Mouse (Mus musculus): ENCODE measurements around the gene Afp. TPM values are rescaled to one million over a fixed set of nuclear protein-coding genes. Genes with fewer than 3 reads are reported as not detected.
A peak's percentile ranks its signal among the peaks of the same experiment; 100 is the strongest.

Afp gene
- total and polyA plus RNA-seq, 2 experiments from 2014 or later: 0.51 to 6.1 TPM

DNA sequence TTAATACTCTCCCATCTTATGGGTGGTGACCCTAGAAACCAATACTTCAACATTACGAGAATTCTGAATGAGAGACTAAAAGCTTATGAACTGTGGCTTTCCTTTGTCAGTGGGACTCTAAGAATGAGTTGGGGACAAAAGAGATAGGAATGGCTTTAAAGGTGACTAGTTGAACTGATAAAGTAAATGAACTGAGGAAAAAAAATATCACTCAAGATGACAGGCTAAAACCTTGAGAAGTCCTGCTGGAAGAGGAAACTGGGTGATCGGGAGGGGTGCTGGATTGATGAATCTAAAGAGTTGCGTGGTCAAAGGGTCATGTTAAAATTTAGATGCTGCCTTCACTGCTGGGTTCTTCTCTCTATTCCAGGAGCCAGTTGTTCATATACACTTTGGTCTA is 13.8 kb upstream of the Afp start:
- no peak overlapping the region for H3K9ac ChIP-seq (replicated peaks; ENCODE audit: low read depth, low read length)
- no peak overlapping the region for H3K27ac ChIP-seq (ENCODE audit: low read depth)
- no peaks in the 10 kb centered on the region for H3K27me3 ChIP-seq (ENCODE audit: control insufficient read depth, insufficient read depth, low read length)
- ATAC-seq (ENCODE audit: insufficient read depth, low read depth): no peak
- H3K4me1 ChIP-seq (ENCODE audit: control insufficient read depth, insufficient read depth): no peaks in the 10 kb centered on the region
- DNase-seq (ENCODE audit: low spot score): no peak
- no peaks in the 10 kb centered on the region for H3K36me3 ChIP-seq (replicated peaks; ENCODE audit: control insufficient read depth, insufficient read depth, low read length)
- H3K9me3 ChIP-seq (replicated peaks; ENCODE audit: control insufficient read depth, low read length): no peaks in the 10 kb centered on the region
- no peak overlapping the region for H3K4me3 ChIP-seq (ENCODE audit: low read depth, low read length)
- WGBS: 88% methylated on average over 3 of the region's 3 CpGs
- no peak for TF ChIP-seq CTCF (IDR thresholded peaks at IDR 0.05; ENCODE audit: low read depth)
- TF ChIP-seq EP300 (IDR thresholded peaks at IDR 0.05; ENCODE audit: low read depth): no peak
- H3K4me2 ChIP-seq (ENCODE audit: low read depth, low read length): no peak overlapping the region

DNA sequence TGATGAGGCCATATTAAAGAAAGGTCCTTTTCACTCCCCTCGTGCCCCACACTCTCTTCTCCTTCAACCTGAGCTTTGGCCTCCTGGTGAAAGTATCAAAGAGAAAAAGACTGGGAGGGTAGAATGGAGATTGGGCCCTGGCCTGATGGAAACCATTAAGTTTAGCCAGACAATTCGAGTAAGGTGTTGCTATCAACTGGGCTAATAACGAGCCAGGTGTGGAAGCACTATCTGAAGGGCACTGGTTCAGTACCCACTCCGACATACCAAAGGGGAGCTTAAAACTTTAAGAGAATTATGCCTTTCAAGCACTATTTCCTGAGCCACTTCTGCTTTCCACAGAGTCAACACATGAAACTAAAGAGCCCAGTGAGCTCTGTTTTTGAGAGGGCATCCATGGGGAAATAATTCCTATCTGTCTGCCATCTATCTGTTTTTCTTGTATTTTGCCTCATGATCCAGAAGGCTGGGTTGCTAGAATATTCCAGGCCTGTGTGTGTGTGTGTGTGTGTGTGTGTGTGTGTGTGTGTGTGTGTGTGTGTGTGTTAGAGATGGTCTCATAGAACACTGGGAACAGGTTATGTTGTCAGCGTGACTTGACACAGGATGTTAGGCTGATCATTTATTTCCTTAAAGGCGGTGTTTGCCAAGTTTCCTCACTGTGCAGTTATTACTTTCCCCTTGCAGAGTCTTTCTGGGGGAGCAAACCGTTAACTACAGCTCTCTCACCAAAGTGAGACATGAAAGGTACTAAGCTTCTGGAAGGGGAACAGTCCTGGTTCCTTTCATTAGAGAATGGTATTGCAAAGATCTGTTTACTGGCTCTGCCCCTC is 13.0 kb upstream of the Afp start:
- ATAC-seq (ENCODE audit: insufficient read depth, low read depth) (no peak), DNase-seq (ENCODE audit: low spot score) (no peak)
- no peaks in the 10 kb centered on the region for H3K4me1 ChIP-seq (ENCODE audit: control insufficient read depth, insufficient read depth)
- no peak overlapping the region for H3K4me3 ChIP-seq (ENCODE audit: low read depth, low read length)
- no peaks in the 10 kb centered on the region for H3K9me3 ChIP-seq (replicated peaks; ENCODE audit: control insufficient read depth, low read length)
- H3K9ac ChIP-seq (replicated peaks; ENCODE audit: low read depth, low read length): no peak overlapping the region
- no peak overlapping the region for H3K27ac ChIP-seq (ENCODE audit: low read depth)
- H3K36me3 ChIP-seq (replicated peaks; ENCODE audit: control insufficient read depth, insufficient read depth, low read length): no peaks in the 10 kb centered on the region
- WGBS: 65% methylated on average over 7 of the region's 7 CpGs
- H3K4me2 ChIP-seq (ENCODE audit: low read depth, low read length): no peak overlapping the region
- H3K27me3 ChIP-seq (ENCODE audit: control insufficient read depth, insufficient read depth, low read length): no peaks in the 10 kb centered on the region
- TF ChIP-seq EP300 (IDR thresholded peaks at IDR 0.05; ENCODE audit: low read depth) (no peak), CTCF (IDR thresholded peaks at IDR 0.05; ENCODE audit: low read depth) (no peak)

DNA sequence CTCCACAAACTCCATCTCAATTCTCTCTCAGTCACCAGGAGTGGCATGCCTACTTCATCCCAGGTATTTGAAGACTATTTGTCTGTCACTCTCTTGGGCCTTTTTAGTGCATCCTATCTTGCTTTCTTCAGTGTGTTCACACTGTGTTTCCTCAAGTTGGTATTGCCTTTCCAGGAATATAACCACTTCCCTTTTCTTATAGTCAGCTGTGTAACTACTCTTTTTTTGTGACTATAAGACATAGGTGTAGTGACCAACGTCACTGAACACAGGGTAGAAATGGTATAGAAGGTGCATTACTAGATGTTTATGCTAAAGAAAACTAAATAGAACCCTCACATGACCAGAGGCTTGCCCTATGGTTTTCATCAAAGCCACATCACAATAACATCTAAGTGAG is 11.7 kb upstream of the Afp start:
- no peaks in the 10 kb centered on the region for H3K9me3 ChIP-seq (replicated peaks; ENCODE audit: control insufficient read depth, low read length)
- no peaks in the 10 kb centered on the region for H3K27me3 ChIP-seq (ENCODE audit: control insufficient read depth, insufficient read depth, low read length)
- H3K4me2 ChIP-seq (ENCODE audit: low read depth, low read length): no peak overlapping the region
- no peaks in the 10 kb centered on the region for H3K4me1 ChIP-seq (ENCODE audit: control insufficient read depth, insufficient read depth)
- ATAC-seq (ENCODE audit: insufficient read depth, low read depth): no peak
- H3K4me3 ChIP-seq (ENCODE audit: low read depth, low read length): no peak overlapping the region
- H3K36me3 ChIP-seq (replicated peaks; ENCODE audit: control insufficient read depth, insufficient read depth, low read length): no peaks in the 10 kb centered on the region
- no peak overlapping the region for H3K9ac ChIP-seq (replicated peaks; ENCODE audit: low read depth, low read length)
- DNase-seq (ENCODE audit: low spot score): no peak
- 61% methylated on average over 1 of the region's 1 CpGs for WGBS
- H3K27ac ChIP-seq (ENCODE audit: low read depth): no peak overlapping the region
- TF ChIP-seq EP300 (IDR thresholded peaks at IDR 0.05; ENCODE audit: low read depth) (no peak), CTCF (IDR thresholded peaks at IDR 0.05; ENCODE audit: low read depth) (no peak)

DNA sequence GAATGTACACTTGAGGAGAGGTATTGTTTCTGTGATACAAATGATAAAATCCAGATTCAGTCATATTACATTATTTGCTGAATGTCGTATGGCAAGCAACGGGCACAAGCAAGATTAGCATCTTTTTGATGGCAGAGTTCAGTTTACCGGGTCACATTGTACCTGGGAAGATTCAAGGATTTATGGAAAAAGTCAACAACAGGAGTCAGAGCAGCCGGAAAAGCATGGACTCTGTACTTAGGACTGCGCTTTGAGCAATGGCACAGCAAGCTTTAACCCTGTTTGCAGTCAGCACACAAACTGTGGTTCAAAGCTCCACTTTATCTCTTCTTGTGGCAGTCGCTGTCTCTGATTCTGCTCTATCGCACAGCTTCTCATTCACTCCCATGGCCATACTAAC is 4.9 kb upstream of the Afp start:
- 83% methylated on average over 7 of the region's 7 CpGs for WGBS
- Histone ChIP-seq H3K9me3 (replicated peaks; ENCODE audit: control insufficient read depth, low read length) (no peaks in the 10 kb centered on the region), H3K4me1 (ENCODE audit: control insufficient read depth, insufficient read depth) (no peaks in the 10 kb centered on the region), H3K4me2 (ENCODE audit: low read depth, low read length) (no peak overlapping the region), H3K27me3 (ENCODE audit: control insufficient read depth, insufficient read depth, low read length) (no peaks in the 10 kb centered on the region), H3K36me3 (replicated peaks; ENCODE audit: control insufficient read depth, insufficient read depth, low read length) (no peaks in the 10 kb centered on the region), H3K4me3 (ENCODE audit: low read depth, low read length) (no peak overlapping the region), H3K27ac (ENCODE audit: low read depth) (no peak overlapping the region), H3K9ac (replicated peaks; ENCODE audit: low read depth, low read length) (no peak overlapping the region)
- DNase-seq (ENCODE audit: low spot score) (no peak), ATAC-seq (ENCODE audit: insufficient read depth, low read depth) (no peak)
- TF ChIP-seq EP300 (IDR thresholded peaks at IDR 0.05; ENCODE audit: low read depth) (no peak), CTCF (IDR thresholded peaks at IDR 0.05; ENCODE audit: low read depth) (no peak)

DNA sequence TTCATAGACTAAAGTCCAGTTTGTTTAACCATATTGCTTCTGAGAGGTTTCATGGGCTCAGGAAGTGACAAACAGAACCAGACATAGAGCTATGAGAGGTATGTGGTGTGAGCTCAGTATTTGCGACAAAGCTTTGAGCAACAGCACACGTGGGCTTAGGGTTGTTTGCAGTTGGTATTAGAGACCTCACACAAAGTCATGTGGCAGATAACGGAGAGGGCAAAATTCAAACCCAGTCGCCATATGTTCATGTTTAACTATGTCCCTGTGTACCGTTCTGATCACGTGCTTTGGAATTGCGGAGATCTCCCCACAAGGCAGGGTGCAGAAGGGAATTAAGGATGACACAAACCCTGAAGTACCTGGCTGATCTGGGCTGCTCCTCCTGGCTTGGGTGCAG is 2.2 kb upstream of the Afp start:
- H3K4me2 ChIP-seq (ENCODE audit: low read depth, low read length): no peak overlapping the region
- no peak overlapping the region for H3K9ac ChIP-seq (replicated peaks; ENCODE audit: low read depth, low read length)
- H3K4me3 ChIP-seq (ENCODE audit: low read depth, low read length): no peak overlapping the region
- TF ChIP-seq CTCF (IDR thresholded peaks at IDR 0.05; ENCODE audit: low read depth): no peak
- H3K27me3 ChIP-seq (ENCODE audit: control insufficient read depth, insufficient read depth, low read length): no peaks in the 10 kb centered on the region
- no peaks in the 10 kb centered on the region for H3K4me1 ChIP-seq (ENCODE audit: control insufficient read depth, insufficient read depth)
- no peak overlapping the region for H3K27ac ChIP-seq (ENCODE audit: low read depth)
- no peaks in the 10 kb centered on the region for H3K36me3 ChIP-seq (replicated peaks; ENCODE audit: control insufficient read depth, insufficient read depth, low read length)
- DNase-seq (ENCODE audit: low spot score) (no peak), ATAC-seq (ENCODE audit: insufficient read depth, low read depth) (no peak)
- no peaks in the 10 kb centered on the region for H3K9me3 ChIP-seq (replicated peaks; ENCODE audit: control insufficient read depth, low read length)
- WGBS: 79% methylated on average over 7 of the region's 7 CpGs

DNA sequence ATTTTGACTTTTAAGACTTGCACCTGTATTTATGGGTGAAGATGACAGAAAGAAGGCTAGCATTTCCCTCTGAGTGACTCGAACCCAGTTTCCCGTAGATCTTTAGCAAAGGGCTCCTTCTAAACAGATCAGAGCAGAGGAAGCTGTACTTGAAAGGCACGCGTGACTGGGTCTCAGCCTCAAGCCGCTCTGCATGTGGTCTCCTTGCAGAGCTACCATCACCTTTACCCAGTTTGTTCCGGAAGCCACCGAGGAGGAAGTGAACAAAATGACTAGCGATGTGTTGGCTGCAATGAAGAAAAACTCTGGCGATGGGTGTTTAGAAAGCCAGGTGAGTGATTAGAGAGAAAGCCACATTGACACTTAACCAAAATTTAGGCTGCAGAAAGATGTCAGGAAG is 1.9 kb downstream of the Afp start:
- ATAC-seq (ENCODE audit: insufficient read depth, low read depth) (no peak), DNase-seq (ENCODE audit: low spot score) (no peak)
- Histone ChIP-seq H3K4me1 (ENCODE audit: control insufficient read depth, insufficient read depth) (no peaks in the 10 kb centered on the region), H3K9me3 (replicated peaks; ENCODE audit: control insufficient read depth, low read length) (no peaks in the 10 kb centered on the region), H3K36me3 (replicated peaks; ENCODE audit: control insufficient read depth, insufficient read depth, low read length) (no peaks in the 10 kb centered on the region), H3K27me3 (ENCODE audit: control insufficient read depth, insufficient read depth, low read length) (no peaks in the 10 kb centered on the region), H3K27ac (ENCODE audit: low read depth) (no peak overlapping the region), H3K9ac (replicated peaks; ENCODE audit: low read depth, low read length) (no peak overlapping the region), H3K4me3 (ENCODE audit: low read depth, low read length) (no peak overlapping the region), H3K4me2 (ENCODE audit: low read depth, low read length) (peak overlapping the region; percentile 29)
- WGBS: 73% methylated on average over 9 of the region's 9 CpGs
- no peak for TF ChIP-seq CTCF (IDR thresholded peaks at IDR 0.05; ENCODE audit: low read depth)

All from heart, postnatal 0 days (tissue).